Mouse (Mus musculus): Measurements from ENCODE around the gene Ubash3a. TPM values are rescaled to one million over a fixed set of nuclear protein-coding genes. Genes with fewer than 3 reads are reported as not detected.
A peak's percentile ranks its signal among the peaks of the same experiment; 100 is the strongest.

Gene Ubash3a
- not detected for total RNA-seq (2021)
- long read RNA-seq, experiment 1: 0 reads
- long read RNA-seq, experiment 2: 0 reads

GRCm38 (mm10) chr17:31207771-31208334, at the start of gene Ubash3a:
TSS of gene Ubash3a (plus strand) at chr17:31207873.
- no peak for DNase-seq (ENCODE audit: low spot score in 2 of 2)
- intact Hi-C loops (cut with DNase I): no loop called here

- intact Hi-C loops (cut with DNase I): no loop called here
- no peak for DNase-seq (ENCODE audit: low spot score in 2 of 2)
These were observed 49.8 kb upstream of the Ubash3a start for GRCm38 (mm10) chr17:31157921-31158320.

DNA sequence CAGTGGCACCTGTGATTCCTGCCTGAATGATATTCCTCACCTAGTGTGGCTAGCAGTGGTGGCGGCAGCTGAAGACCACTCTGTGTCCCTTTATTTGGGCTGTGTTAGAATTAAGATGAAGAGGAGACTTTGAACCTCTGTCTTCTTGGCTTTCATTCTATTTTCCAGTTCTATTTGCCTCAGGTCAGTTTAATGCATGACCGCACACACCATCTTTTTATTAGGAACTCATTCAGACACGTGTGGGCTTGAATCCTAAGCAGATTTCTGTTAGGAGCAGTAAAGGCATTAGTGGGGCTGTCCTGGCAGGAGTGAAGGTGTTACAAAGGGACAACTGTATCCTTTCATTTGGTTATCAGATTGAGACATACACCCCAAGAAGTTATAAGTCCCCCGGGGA, 47.4 kb upstream of the Ubash3a start:
- no peak for DNase-seq (ENCODE audit: low spot score in 2 of 2)
- intact Hi-C loops (cut with DNase I): no loop called here

- no peak for DNase-seq (ENCODE audit: low spot score in 2 of 2)
- intact Hi-C loops (cut with DNase I): no loop called here
These were observed 45.1 kb upstream of the Ubash3a start for GRCm38 (mm10) chr17:31162607-31163006.

- intact Hi-C loops (cut with DNase I): no loop called here
- no peak for DNase-seq (ENCODE audit: low spot score in 2 of 2)
These were observed 43.9 kb upstream of the Ubash3a start for GRCm38 (mm10) chr17:31163821-31164220.

DNA sequence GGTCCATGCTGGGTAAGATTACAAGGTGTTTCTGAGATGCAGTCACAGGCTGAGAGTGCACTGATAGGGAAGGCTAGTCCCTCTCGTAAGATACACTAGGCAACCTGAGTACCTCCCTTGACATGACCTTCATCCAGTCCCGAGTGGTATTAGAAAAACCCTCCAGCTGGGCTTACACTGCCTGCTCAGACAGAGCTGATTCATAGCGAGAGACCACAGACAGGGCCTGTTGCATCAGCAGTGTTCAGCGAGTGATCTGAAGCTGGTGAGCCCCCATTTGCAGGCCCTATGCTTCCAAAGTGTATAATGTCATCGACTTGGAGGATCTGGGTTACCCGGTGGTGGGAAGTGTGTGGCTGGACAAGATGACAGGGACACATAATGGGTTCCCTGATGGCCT, 42.5 kb upstream of the Ubash3a start, which contains the start of gene Tff1:
Gene Tff1, minus strand, starts transcription at position 151 of the 400 bp plus-strand sequence.
- intact Hi-C loops (cut with DNase I): no loop called here
- DNase-seq (ENCODE audit: low spot score in 2 of 2): no peak

DNA sequence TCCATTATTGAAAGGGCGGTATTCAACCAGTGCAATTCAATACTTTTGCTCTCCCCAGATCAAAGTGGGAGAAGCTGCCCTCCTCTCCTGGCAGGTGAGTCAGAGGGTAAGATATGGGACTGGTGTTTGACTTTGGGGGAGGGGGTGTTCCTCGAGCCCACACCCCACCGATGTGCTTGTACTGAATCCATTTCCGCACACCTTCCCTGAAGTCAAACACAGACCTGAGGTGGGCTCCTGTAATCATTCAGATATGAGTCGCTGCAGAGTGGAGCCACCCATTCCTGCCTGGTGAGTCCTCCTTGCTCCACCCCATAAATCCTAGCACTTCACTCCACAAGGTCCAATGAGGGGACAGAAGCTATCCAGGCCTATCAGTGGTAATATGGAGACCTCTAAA, 37.9 kb upstream of the Ubash3a start:
- no peak for DNase-seq (ENCODE audit: low spot score in 2 of 2)
- intact Hi-C loops (cut with DNase I): no loop called here

- intact Hi-C loops (cut with DNase I): no loop called here
- DNase-seq (ENCODE audit: low spot score in 2 of 2): no peak
These were observed 31.4 kb upstream of the Ubash3a start for GRCm38 (mm10) chr17:31176321-31176720.

- no peak for DNase-seq (ENCODE audit: low spot score in 2 of 2)
- intact Hi-C loops (cut with DNase I): no loop called here
These were observed 26.2 kb upstream of the Ubash3a start for GRCm38 (mm10) chr17:31181490-31181889.

DNA sequence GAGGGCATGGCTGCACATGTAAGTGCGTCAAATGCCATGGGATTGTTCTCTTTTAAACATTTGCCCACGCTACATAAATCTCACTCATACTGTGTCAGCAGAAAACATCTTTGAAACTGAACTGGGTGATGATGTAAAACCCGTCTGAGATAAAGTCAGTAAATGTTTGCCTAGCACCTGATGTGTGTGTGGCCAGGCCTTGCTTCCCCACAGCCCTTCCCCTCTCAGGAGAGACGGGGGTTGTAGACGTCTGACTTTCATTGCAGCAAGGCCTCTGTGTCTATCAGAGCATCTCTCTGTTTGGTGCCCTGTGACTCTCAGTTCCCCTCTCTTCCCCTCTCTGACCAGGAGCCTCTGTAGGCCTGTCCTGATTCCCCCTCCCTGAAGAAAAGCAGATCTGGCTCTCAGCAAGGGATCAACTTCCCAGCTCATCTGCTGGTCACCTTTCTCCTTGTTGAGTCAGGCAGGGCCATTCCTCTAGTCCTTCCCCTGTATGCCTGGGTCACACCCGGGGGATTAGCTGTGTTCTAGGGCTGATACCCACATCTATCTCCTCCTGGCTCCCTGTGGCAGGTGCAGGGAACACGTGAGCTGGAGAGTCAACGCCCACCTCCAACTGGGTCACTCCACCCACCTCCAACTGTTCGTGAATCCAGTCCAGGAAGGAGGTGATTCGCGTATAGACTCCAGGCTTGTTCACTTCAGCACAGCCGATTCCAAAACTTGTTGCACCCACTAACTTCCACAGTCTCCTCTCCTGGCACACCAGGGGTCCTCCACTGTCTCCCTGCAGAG, 24.3 kb upstream of the Ubash3a start:
- intact Hi-C loops (cut with DNase I): no loop called here
- DNase-seq (ENCODE audit: low spot score in 2 of 2): peak; percentile 24 to 57

GRCm38 (mm10) chr17:31184269-31184990, 23.2 kb upstream of the Ubash3a start:
- no peak for DNase-seq (ENCODE audit: low spot score in 2 of 2)

DNA sequence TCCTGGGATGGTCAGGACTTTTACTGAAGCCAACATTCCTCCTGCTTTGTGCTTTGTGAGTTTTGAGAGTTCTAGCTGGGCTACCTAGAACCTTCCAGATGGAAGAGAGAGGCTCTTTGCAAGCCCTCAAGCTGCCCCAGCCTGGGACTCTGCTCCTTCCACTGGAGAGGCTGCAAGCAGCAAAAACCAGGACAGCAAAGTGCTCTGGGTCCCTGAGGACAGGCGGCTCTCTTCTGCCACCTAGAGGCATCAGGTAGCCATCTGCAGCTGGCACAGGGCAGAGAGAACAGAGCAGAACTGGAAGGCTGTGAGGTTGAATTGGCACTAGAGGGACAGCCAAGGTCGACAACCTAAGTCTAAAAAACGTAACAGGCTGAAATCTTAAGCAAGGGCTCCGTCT, 20.3 kb upstream of the Ubash3a start:
- intact Hi-C loops (cut with DNase I): loop anchor here (2.0 to 5.0 kb wide), 2 partner anchors 50 to 177 kb away; no protein-coding TSS in a partner anchor
- DNase-seq (ENCODE audit: low spot score in 2 of 2): peak; percentile 75 to 79

More at GRCm38 (mm10) chr17:31184269-31184990, 23.2 kb upstream of the Ubash3a start:
- intact Hi-C loops (cut with DNase I): no loop called here

GRCm38 (mm10) chr17:31191825-31192224, 15.8 kb upstream of the Ubash3a start:
- intact Hi-C loops (cut with DNase I): no loop called here
- DNase-seq (ENCODE audit: low spot score in 2 of 2): no peak

DNA sequence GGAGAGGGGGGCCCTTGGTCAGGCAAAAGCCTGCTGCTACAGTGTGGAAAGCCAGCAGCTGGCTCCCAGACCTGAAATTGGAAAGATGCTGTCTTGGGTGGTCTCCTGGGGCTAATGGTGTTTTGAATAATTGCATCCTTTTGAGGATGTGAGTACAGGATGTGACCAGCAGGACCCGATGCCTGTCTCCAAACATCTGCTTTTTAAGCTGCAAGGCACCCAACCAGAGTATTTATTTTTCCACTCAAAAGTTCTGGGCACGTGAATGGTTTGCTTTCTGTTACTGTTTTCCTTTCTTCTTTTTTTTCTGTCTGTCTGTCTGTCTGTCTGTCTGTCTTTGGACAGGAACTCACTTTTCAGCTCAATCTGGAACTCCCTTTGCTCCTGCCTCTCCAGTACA, 15.0 kb upstream of the Ubash3a start:
- no peak for DNase-seq (ENCODE audit: low spot score in 2 of 2)
- intact Hi-C loops (cut with DNase I): no loop called here

GRCm38 (mm10) chr17:31193360-31193759, 14.3 kb upstream of the Ubash3a start:
- no peak for DNase-seq (ENCODE audit: low spot score in 2 of 2)
- intact Hi-C loops (cut with DNase I): no loop called here

- no peak for DNase-seq (ENCODE audit: low spot score in 2 of 2)
- intact Hi-C loops (cut with DNase I): no loop called here
These were observed 12.5 kb upstream of the Ubash3a start for GRCm38 (mm10) chr17:31195207-31195606.

GRCm38 (mm10) chr17:31196283-31196682, 11.4 kb upstream of the Ubash3a start:
- DNase-seq (ENCODE audit: low spot score in 2 of 2): no peak
- intact Hi-C loops (cut with DNase I): no loop called here

GRCm38 (mm10) chr17:31198877-31199276, 8.8 kb upstream of the Ubash3a start, which contains the start of gene Tmprss3:
TSS of gene Tmprss3 (minus strand) at chr17:31198977.
- no peak for DNase-seq (ENCODE audit: low spot score in 2 of 2)
- intact Hi-C loops (cut with DNase I): no loop called here

GRCm38 (mm10) chr17:31208654-31209053, 981 bp downstream of the Ubash3a start:
- DNase-seq (ENCODE audit: low spot score in 2 of 2): no peak
- intact Hi-C loops (cut with DNase I): no loop called here

- intact Hi-C loops (cut with DNase I): no loop called here
- no peak for DNase-seq (ENCODE audit: low spot score in 2 of 2)
These were observed 1.8 kb downstream of the Ubash3a start for GRCm38 (mm10) chr17:31209376-31209930.
